Mouse (Mus musculus) myocyte (in vitro differentiated cells): Measurements from ENCODE around the gene Ep400.

Source experiments
- POLR2A ChIP-seq: IDR thresholded peaks from one replicate; pipeline ENCODE4 v1.6.1; 2011; ENCODE audit warnings: low read depth, mild to moderate bottlenecking, control low read depth, moderate library complexity; ENCODE audit not compliant: insufficient read length
- USF1 ChIP-seq: IDR thresholded peaks from one replicate; pipeline ENCODE4 v1.6.1; 2011; ENCODE audit warnings: low read depth, mild to moderate bottlenecking, control low read depth, moderate library complexity

DNA sequence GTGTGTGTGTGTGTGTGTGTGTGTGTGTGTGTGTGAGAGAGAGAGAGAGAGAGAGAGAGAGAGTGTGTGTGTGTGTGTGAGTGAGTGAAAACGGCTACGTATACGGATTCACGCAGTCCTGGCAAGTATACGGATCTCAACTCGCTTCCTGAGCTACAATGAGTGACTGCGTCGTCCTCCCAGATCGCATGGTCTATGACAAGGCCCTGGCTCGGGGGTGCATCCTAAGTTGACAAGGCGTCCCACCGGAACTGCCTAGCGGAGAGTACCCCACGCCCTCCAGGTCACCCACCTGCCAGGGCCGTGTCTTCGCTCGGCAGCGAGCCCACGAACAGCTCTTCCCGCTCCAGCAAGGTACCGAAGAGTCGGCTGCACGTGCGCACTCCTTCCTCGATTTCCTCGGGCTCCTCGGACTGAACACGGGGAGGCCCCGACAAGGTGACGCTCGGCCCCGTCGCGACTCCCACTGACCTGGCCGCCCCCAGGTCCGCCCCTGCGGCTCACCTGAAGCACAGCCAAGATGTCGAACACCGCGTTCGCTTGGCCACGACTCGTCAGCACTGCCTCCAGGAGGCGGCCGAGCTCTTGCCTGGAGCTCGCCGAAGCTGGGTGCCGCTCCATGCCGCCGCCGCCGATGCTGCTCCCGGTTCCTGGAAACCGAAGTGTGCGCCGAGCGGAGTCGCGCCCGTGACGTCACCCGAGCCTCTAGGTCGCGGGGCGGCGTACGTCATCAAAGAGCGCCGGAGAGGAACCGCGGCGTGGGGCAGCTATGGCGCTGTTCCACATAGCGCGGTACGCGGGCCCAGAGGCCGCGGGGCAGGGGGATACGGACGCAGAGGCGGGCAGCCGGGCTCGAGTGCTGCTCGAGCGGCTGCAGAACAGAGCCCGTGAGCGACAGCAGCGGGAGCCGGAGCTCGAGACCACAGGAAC, 117.5 kb downstream of the Ep400 start, which contains the start of the genes Noc4l and Ddx51:
- TF ChIP-seq POLR2A, result peak; percentile 73
- no peak for TF ChIP-seq USF1
